In genomic region chr17:24591695-24592094, GRCm38 (mm10) we compare ENCODE assay signal across 22 mouse cellular contexts. TPM values are rescaled to one million over a fixed set of nuclear protein-coding genes. Genes with fewer than 3 reads are reported as not detected.
"Had no signal": no experiment of that assay in that cellular context is flagged by ENCODE, and none has a peak within 500 bp of the region (broad histone marks: within the 10 kb centered on the region; RNA-seq: fewer than 3 reads in every experiment).

No protein-coding gene starts in this region.

- H3K4me2 ChIP-seq: embryonic facial prominence, embryonic 12.5 days; embryonic facial prominence, embryonic 13.5 days; embryonic facial prominence, embryonic 15.5 days; forebrain, embryonic 12.5 days; forebrain, embryonic 13.5 days; forebrain, embryonic 15.5 days had no signal

- H3K4me1 ChIP-seq: embryonic facial prominence, embryonic 10.5 days; embryonic facial prominence, embryonic 12.5 days; embryonic facial prominence, embryonic 13.5 days; embryonic facial prominence, embryonic 15.5 days; forebrain, embryonic 10.5 days; forebrain, embryonic 12.5 days; forebrain, embryonic 13.5 days; forebrain, embryonic 15.5 days had no signal

- H3K4me3 ChIP-seq: embryonic facial prominence, embryonic 10.5 days; embryonic facial prominence, embryonic 12.5 days; embryonic facial prominence, embryonic 13.5 days; embryonic facial prominence, embryonic 15.5 days; erythroblast, embryonic 14.5 days; forebrain, embryonic 10.5 days; forebrain, embryonic 12.5 days; forebrain, embryonic 13.5 days; forebrain, embryonic 15.5 days; gastrocnemius, adult 2 months; heart, embryonic 10.5 days had no signal

- H3K9me3 ChIP-seq: embryonic facial prominence, embryonic 10.5 days; embryonic facial prominence, embryonic 12.5 days; embryonic facial prominence, embryonic 13.5 days; embryonic facial prominence, embryonic 15.5 days; forebrain, embryonic 10.5 days; forebrain, embryonic 12.5 days; forebrain, embryonic 13.5 days; forebrain, embryonic 15.5 days; heart, embryonic 10.5 days had no signal

- DNase-seq: embryo, embryonic 11 days; forebrain, postnatal 0 days; gastrocnemius, postnatal 10 days; gastrocnemius, postnatal 14 days; gastrocnemius, postnatal 25 days; gastrocnemius, postnatal 36 days had no signal

- ATAC-seq: forebrain, embryonic 13.5 days; forebrain, embryonic 14.5 days; forebrain, embryonic 15.5 days; forebrain, embryonic 16.5 days; forebrain, postnatal 0 days had no signal

- H3K27ac ChIP-seq: embryonic facial prominence, embryonic 10.5 days; embryonic facial prominence, embryonic 12.5 days; embryonic facial prominence, embryonic 13.5 days; embryonic facial prominence, embryonic 15.5 days; forebrain, embryonic 10.5 days; forebrain, embryonic 12.5 days; forebrain, embryonic 13.5 days; forebrain, embryonic 15.5 days; gastrocnemius, adult 2 months; heart, embryonic 10.5 days had no signal

- H3K27me3 ChIP-seq: embryonic facial prominence, embryonic 12.5 days; embryonic facial prominence, embryonic 13.5 days; embryonic facial prominence, embryonic 15.5 days; forebrain, embryonic 12.5 days; forebrain, embryonic 13.5 days; forebrain, embryonic 15.5 days had no signal

- H3K9ac ChIP-seq: embryonic facial prominence, embryonic 12.5 days; embryonic facial prominence, embryonic 13.5 days; embryonic facial prominence, embryonic 15.5 days; forebrain, embryonic 12.5 days; forebrain, embryonic 13.5 days; forebrain, embryonic 15.5 days; forebrain, postnatal 0 days had no signal

RNA-seq across cellular contexts. Expression of gene Rab26, which starts 57.7 kb away (rescaled TPM):
- total RNA-seq: gastrocnemius, adult 18-20 months; gastrocnemius, adult 2 months; granulocyte monocyte progenitor cell, adult 5-6 weeks; heart, adult 18-20 months had no signal
